Mouse (Mus musculus): ENCODE results near the gene Heatr3. TPM values are rescaled to one million over a fixed set of nuclear protein-coding genes. Genes with fewer than 3 reads are reported as not detected.

Gene Heatr3
- 28.5 and 36.0 TPM in 2 replicates for total RNA-seq (2014; rRNA removed)
- polyA plus RNA-seq (2015; fragmentation: Nextera tagmentation; extraction: Ambion mirVana), result 28.4 and 29.2 TPM in 2 replicates

GRCm38 (mm10) chr8:88137748-88138484 is at the start of gene Heatr3:
Gene Heatr3 (plus strand): TSS chr8:88137855.
- H3K4me2 ChIP-seq (ENCODE audit: low read depth, low read length), result peak within 1 kb of the TSS; percentile 77
- peak within 1 kb of the TSS; percentile 98 for H3K27ac ChIP-seq
- peak within 1 kb of the TSS; percentile 84 for H3K9ac ChIP-seq (replicated peaks; ENCODE audit: low read length)
- H3K9me3 ChIP-seq (ENCODE audit: low read length), result no peaks in the 10 kb centered on the region
- WGBS, result 1% methylated on average over 78 of the region's 79 CpGs
- peak; percentile 98 for ATAC-seq
- TF ChIP-seq CTCF (IDR thresholded peaks at IDR 0.05; ENCODE audit: low read depth), result no peak
- H3K36me3 ChIP-seq (ENCODE audit: insufficient read depth, low read length), result peaks cover 29% of the 10 kb centered on the region
- peak within 1 kb of the TSS; percentile 84 for H3K4me3 ChIP-seq (ENCODE audit: low read length)
- DNase-seq (ENCODE audit: low spot score), result peak; percentile 97
- no peaks in the 10 kb centered on the region; the same call in 1 of the 2 replicates for H3K4me1 ChIP-seq (ENCODE audit: insufficient read depth, low read length)
- H3K27me3 ChIP-seq (ENCODE audit: insufficient read depth, low read length), result no peaks in the 10 kb centered on the region

DNA sequence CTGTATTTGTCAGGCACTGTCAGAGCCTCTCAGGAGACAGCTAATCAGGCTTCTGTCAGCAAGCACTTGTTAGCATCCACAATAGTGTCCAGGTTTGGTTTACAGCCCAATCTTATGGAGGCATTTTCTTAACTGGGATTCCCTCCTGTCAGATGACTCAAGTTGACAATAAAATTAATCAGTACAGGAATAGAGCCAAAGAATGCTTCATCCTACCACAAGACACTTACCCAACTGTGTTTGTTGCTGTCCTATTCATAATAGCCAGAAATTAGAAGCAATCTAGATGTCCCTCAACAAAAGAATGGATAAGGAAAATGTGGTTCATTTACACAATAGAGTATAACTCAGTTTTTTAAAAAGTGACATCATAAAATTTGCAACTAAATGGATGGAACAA is 49.6 kb upstream of the Heatr3 start:
- no peak overlapping the region for H3K9ac ChIP-seq (replicated peaks; ENCODE audit: low read length)

DNA sequence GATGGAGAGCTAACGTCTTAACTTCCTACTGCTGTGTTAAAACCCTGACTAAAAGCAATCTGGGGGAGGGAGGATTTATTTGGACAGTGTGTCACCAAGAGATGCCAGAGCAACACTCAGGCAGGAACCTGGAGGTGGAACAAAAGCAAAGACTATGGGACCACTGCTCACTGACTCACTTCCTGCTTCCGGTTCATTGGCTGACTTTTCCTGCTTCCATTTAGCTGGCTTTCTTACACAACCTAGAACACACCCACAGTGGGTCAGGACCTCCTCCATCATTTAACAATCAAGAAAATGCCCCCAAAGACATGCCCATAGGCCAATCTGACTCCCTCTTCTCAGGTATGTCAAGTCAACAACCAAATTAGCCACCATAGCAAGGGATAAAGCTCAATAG is 46.0 kb upstream of the Heatr3 start:
- no peak for TF ChIP-seq CTCF (IDR thresholded peaks at IDR 0.05; ENCODE audit: low read depth)
- ATAC-seq (no peak), DNase-seq (ENCODE audit: low spot score) (no peak)
- Histone ChIP-seq H3K9ac (replicated peaks; ENCODE audit: low read length) (no peak overlapping the region), H3K27ac (no peak overlapping the region), H3K4me1 (ENCODE audit: insufficient read depth, low read length) (no peaks in the 10 kb centered on the region), H3K36me3 (ENCODE audit: insufficient read depth, low read length) (no peaks in the 10 kb centered on the region), H3K9me3 (ENCODE audit: low read length) (no peaks in the 10 kb centered on the region), H3K4me2 (ENCODE audit: low read depth, low read length) (no peak overlapping the region), H3K27me3 (ENCODE audit: insufficient read depth, low read length) (no peaks in the 10 kb centered on the region), H3K4me3 (ENCODE audit: low read length) (no peak overlapping the region)
- 83% methylated on average over 2 of the region's 2 CpGs for WGBS

More for the DNA sequence above, 49.6 kb upstream of the Heatr3 start:
- H3K9me3 ChIP-seq (ENCODE audit: low read length), result no peaks in the 10 kb centered on the region
- no peak overlapping the region for H3K4me2 ChIP-seq (ENCODE audit: low read depth, low read length)
- no peak for ATAC-seq
- TF ChIP-seq CTCF (IDR thresholded peaks at IDR 0.05; ENCODE audit: low read depth), result no peak
- DNase-seq (ENCODE audit: low spot score), result no peak
- no peak overlapping the region for H3K4me3 ChIP-seq (ENCODE audit: low read length)
- no peaks in the 10 kb centered on the region for H3K27me3 ChIP-seq (ENCODE audit: insufficient read depth, low read length)
- H3K36me3 ChIP-seq (ENCODE audit: insufficient read depth, low read length), result no peaks in the 10 kb centered on the region
- H3K4me1 ChIP-seq (ENCODE audit: insufficient read depth, low read length), result no peaks in the 10 kb centered on the region
- no peak overlapping the region for H3K27ac ChIP-seq

GRCm38 (mm10) chr8:88093367-88093766 is 44.3 kb upstream of the Heatr3 start:
- Histone ChIP-seq H3K4me2 (ENCODE audit: low read depth, low read length) (no peak overlapping the region), H3K27me3 (ENCODE audit: insufficient read depth, low read length) (no peaks in the 10 kb centered on the region), H3K27ac (no peak overlapping the region), H3K4me1 (ENCODE audit: insufficient read depth, low read length) (no peaks in the 10 kb centered on the region), H3K9ac (replicated peaks; ENCODE audit: low read length) (no peak overlapping the region), H3K36me3 (ENCODE audit: insufficient read depth, low read length) (no peaks in the 10 kb centered on the region), H3K4me3 (ENCODE audit: low read length) (no peak overlapping the region), H3K9me3 (ENCODE audit: low read length) (no peaks in the 10 kb centered on the region)
- 86% methylated on average over 4 of the region's 4 CpGs for WGBS
- no peak for DNase-seq (ENCODE audit: low spot score)
- ATAC-seq, result no peak
- no peak for TF ChIP-seq CTCF (IDR thresholded peaks at IDR 0.05; ENCODE audit: low read depth)

GRCm38 (mm10) chr8:88098856-88099255 is 38.8 kb upstream of the Heatr3 start:
- no peak overlapping the region for H3K9ac ChIP-seq (replicated peaks; ENCODE audit: low read length)
- H3K4me3 ChIP-seq (ENCODE audit: low read length), result no peak overlapping the region
- DNase-seq (ENCODE audit: low spot score), result no peak
- H3K36me3 ChIP-seq (ENCODE audit: insufficient read depth, low read length), result no peaks in the 10 kb centered on the region
- no peaks in the 10 kb centered on the region for H3K4me1 ChIP-seq (ENCODE audit: insufficient read depth, low read length)
- no peak for ATAC-seq
- no peak overlapping the region for H3K27ac ChIP-seq
- no peaks in the 10 kb centered on the region for H3K9me3 ChIP-seq (ENCODE audit: low read length)
- no peak for TF ChIP-seq CTCF (IDR thresholded peaks at IDR 0.05; ENCODE audit: low read depth)
- H3K4me2 ChIP-seq (ENCODE audit: low read depth, low read length), result no peak overlapping the region
- WGBS, result 89% methylated on average over 4 of the region's 4 CpGs
- H3K27me3 ChIP-seq (ENCODE audit: insufficient read depth, low read length), result no peaks in the 10 kb centered on the region

- Histone ChIP-seq H3K27me3 (ENCODE audit: insufficient read depth, low read length) (no peaks in the 10 kb centered on the region), H3K4me3 (ENCODE audit: low read length) (no peak overlapping the region), H3K27ac (no peak overlapping the region), H3K9ac (replicated peaks; ENCODE audit: low read length) (no peak overlapping the region), H3K4me2 (ENCODE audit: low read depth, low read length) (no peak overlapping the region), H3K36me3 (ENCODE audit: insufficient read depth, low read length) (no peaks in the 10 kb centered on the region), H3K9me3 (ENCODE audit: low read length) (no peaks in the 10 kb centered on the region), H3K4me1 (ENCODE audit: insufficient read depth, low read length) (no peaks in the 10 kb centered on the region)
- TF ChIP-seq CTCF (IDR thresholded peaks at IDR 0.05; ENCODE audit: low read depth), result peak; percentile 84
- WGBS, result 3% methylated on average over 1 of the region's 1 CpGs
- ATAC-seq, result no peak
- peak; percentile 76 for DNase-seq (ENCODE audit: low spot score)
Observed at GRCm38 (mm10) chr8:88099526-88099925, 38.1 kb upstream of the Heatr3 start.

- DNase-seq (ENCODE audit: low spot score), result peak; percentile 17
- Histone ChIP-seq H3K27ac (no peak overlapping the region), H3K36me3 (ENCODE audit: insufficient read depth, low read length) (no peaks in the 10 kb centered on the region), H3K4me3 (ENCODE audit: low read length) (no peak overlapping the region), H3K4me2 (ENCODE audit: low read depth, low read length) (no peak overlapping the region), H3K4me1 (ENCODE audit: insufficient read depth, low read length) (no peaks in the 10 kb centered on the region), H3K9me3 (ENCODE audit: low read length) (no peaks in the 10 kb centered on the region), H3K27me3 (ENCODE audit: insufficient read depth, low read length) (no peaks in the 10 kb centered on the region), H3K9ac (replicated peaks; ENCODE audit: low read length) (no peak overlapping the region)
- TF ChIP-seq CTCF (IDR thresholded peaks at IDR 0.05; ENCODE audit: low read depth), result 0 out of 2 replicates have a peak, but pooled peaks have one; percentile 19
- ATAC-seq, result no peak
- WGBS, result 91% methylated on average over 4 of the region's 4 CpGs
Observed at GRCm38 (mm10) chr8:88109241-88109640, 28.4 kb upstream of the Heatr3 start.

All from hindbrain, postnatal 0 days (tissue).